Mouse (Mus musculus) kidney, embryonic 16.5 days (tissue): ENCODE measurements around the gene Tada2a. TPM values are rescaled to one million over a fixed set of nuclear protein-coding genes. Genes with fewer than 3 reads are reported as not detected.

Experiments
- ATAC-seq: fragments of 200-750 bp; cut with Nextera tagmentation; 2 replicates; pipeline ENCODE4 v1.8.0; 2017; ENCODE audit warnings: moderate TSS enrichment; ENCODE audit not compliant: low FRiP score, low TSS enrichment
- H3K27ac ChIP-seq: fragments of 300-500 bp; sonication (generic); 2 replicates; pipeline ENCODE4 v1.5.1; 2014; ENCODE audit warnings: low read length
- H3K27me3 ChIP-seq: fragments of 300-500 bp; sonication (generic); 2 replicates; pipeline ENCODE4 v1.6.1; 2014; ENCODE audit warnings: low read length, control low read depth, mixed read lengths; ENCODE audit not compliant: insufficient read depth
- H3K36me3 ChIP-seq: fragments of 300-500 bp; sonication (generic); 2 replicates; pipeline ENCODE4 v1.6.1; 2014; ENCODE audit warnings: low read length, control low read depth, mixed read lengths; ENCODE audit not compliant: insufficient read depth
- H3K4me1 ChIP-seq: fragments of 300-500 bp; sonication (generic); 2 replicates; pipeline ENCODE4 v1.6.1; 2014; ENCODE audit warnings: low read length, control low read depth, mixed read lengths; ENCODE audit not compliant: insufficient read depth
- H3K4me2 ChIP-seq: fragments of 300-500 bp; sonication (generic); replicated peaks from 2 replicates; pipeline ENCODE4 v1.6.1; 2014; ENCODE audit warnings: low read depth, low read length
- H3K4me3 ChIP-seq: fragments of 300-500 bp; sonication (generic); 2 replicates; pipeline ENCODE4 v1.5.1; 2014; ENCODE audit warnings: mild to moderate bottlenecking, low read length
- H3K9ac ChIP-seq: fragments of 300-500 bp; sonication (generic); replicated peaks from 2 replicates; pipeline ENCODE4 v1.6.1; 2014; ENCODE audit warnings: low read length
- H3K9me3 ChIP-seq: fragments of 300-500 bp; sonication (generic); 2 replicates; pipeline ENCODE4 v1.6.1; 2016; ENCODE audit warnings: low read length, control low read depth
- WGBS: fragments of 180-500 bp; shearing (Covaris S2); extraction: QIAGEN DNeasy Blood & Tissue Kit; methylation state at CpG from one replicate; pipeline ENCODE4 v1.1.7; 2014; 5-methylcytosine and 5-hydroxymethylcytosine counted together
- polyA plus RNA-seq: library from polyadenylated mRNA; unstranded; fragments of >200 nt; fragmentation: Nextera tagmentation; extraction: Ambion mirVana; gene quantifications from 2 replicates; pipeline ENCODE4 v1.2.1, GENCODE M21; 2015

Gene Tada2a
- polyA plus RNA-seq, 1 experiment from 2014 or later = 34.1 TPM

GRCm38 (mm10) chr11:84079887-84080286 lies 49.5 kb downstream of the Tada2a start:
- H3K9me3 ChIP-seq = no peaks in the 10 kb centered on the region
- no peak overlapping the region for H3K4me3 ChIP-seq
- ATAC-seq = no peak
- H3K4me2 ChIP-seq = no peak overlapping the region
- peaks cover 28% of the 10 kb centered on the region; the same call in 1 of the 2 replicates for H3K36me3 ChIP-seq
- H3K4me1 ChIP-seq = peaks cover 9% of the 10 kb centered on the region; the same call in 1 of the 2 replicates
- no peak overlapping the region for H3K9ac ChIP-seq
- peak overlapping the region; percentile 78 for H3K27ac ChIP-seq
- 85% methylated on average over 4 of the region's 4 CpGs for WGBS
- no peaks in the 10 kb centered on the region for H3K27me3 ChIP-seq

GRCm38 (mm10) chr11:84079361-84079760 lies 50.0 kb downstream of the Tada2a start:
- H3K4me1 ChIP-seq = peaks cover 14% of the 10 kb centered on the region
- 82% methylated on average over 11 of the region's 11 CpGs for WGBS
- H3K4me3 ChIP-seq = no peak overlapping the region
- no peaks in the 10 kb centered on the region for H3K9me3 ChIP-seq
- peak overlapping the region; percentile 78 for H3K27ac ChIP-seq
- peaks cover 24% of the 10 kb centered on the region; the same call in 1 of the 2 replicates for H3K36me3 ChIP-seq
- peak; percentile 73; the same call in 1 of the 2 replicates for ATAC-seq
- no peak overlapping the region for H3K4me2 ChIP-seq
- H3K27me3 ChIP-seq = no peaks in the 10 kb centered on the region
- H3K9ac ChIP-seq = no peak overlapping the region

DNA sequence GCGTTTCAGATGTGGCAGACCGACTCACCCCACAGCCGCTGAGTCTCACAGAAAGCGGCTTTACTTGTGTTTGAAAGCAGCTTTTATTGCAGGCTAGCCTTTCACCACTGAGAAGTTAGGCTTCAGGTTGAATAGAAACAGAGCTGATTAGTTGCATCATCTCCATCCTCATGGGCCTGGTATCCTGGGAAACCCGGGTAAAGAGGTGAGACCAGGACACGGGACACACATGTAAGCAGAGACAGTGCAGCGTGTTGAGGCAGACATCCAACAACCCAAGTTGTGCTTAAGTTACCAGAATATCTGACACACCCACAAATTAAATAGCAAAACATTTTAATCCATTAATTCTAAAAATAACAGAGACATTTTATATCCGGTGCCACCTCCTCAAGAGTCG lies 50.8 kb downstream of the Tada2a start:
- H3K27me3 ChIP-seq = no peaks in the 10 kb centered on the region
- H3K36me3 ChIP-seq = peaks cover 24% of the 10 kb centered on the region; the same call in 1 of the 2 replicates
- no peak for ATAC-seq
- H3K4me2 ChIP-seq = no peak overlapping the region
- H3K4me3 ChIP-seq = no peak overlapping the region
- H3K9me3 ChIP-seq = no peaks in the 10 kb centered on the region
- WGBS = 89% methylated on average over 9 of the region's 9 CpGs
- H3K9ac ChIP-seq = no peak overlapping the region
- peaks cover 20% of the 10 kb centered on the region for H3K4me1 ChIP-seq
- peak overlapping the region; percentile 78 for H3K27ac ChIP-seq

DNA sequence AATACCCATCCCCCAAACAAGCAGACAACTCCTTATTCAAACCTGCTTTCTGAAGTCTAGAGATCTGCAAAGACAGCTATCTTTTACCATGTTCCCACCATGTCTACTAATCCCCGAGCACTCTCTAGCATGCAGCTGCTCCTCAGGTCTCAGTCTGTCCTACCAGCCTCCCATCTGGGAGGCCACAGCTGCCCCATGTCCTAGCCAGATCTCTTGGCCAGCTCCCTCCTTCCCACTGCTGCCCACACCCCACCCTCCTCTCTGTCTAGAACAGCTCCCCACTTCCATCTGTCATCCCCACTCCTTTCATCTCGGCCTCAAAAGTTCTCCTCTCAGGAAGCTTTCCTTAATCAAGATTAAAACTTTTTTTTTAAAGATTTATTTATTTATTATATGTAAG lies 52.4 kb downstream of the Tada2a start:
- ATAC-seq = no peak

GRCm38 (mm10) chr11:84073816-84074764 lies 55.3 kb downstream of the Tada2a start:
- H3K27me3 ChIP-seq = no peaks in the 10 kb centered on the region
- no peak overlapping the region for H3K4me3 ChIP-seq
- H3K27ac ChIP-seq = peak overlapping the region; percentile 92
- peak overlapping the region; percentile 16; the same call in 1 of the 2 replicates for H3K4me2 ChIP-seq
- 50% methylated on average over 7 of the region's 7 CpGs for WGBS
- peaks cover 24% of the 10 kb centered on the region for H3K4me1 ChIP-seq
- H3K9me3 ChIP-seq = no peaks in the 10 kb centered on the region
- peaks cover 7% of the 10 kb centered on the region; the same call in 1 of the 2 replicates for H3K36me3 ChIP-seq
- peak; percentile 69; the same call in 1 of the 2 replicates for ATAC-seq
- no peak overlapping the region for H3K9ac ChIP-seq

More for the DNA sequence above, 52.4 kb downstream of the Tada2a start:
- Histone ChIP-seq H3K4me2 (no peak overlapping the region), H3K36me3 (peaks cover 17% of the 10 kb centered on the region; the same call in 1 of the 2 replicates), H3K27ac (no peak overlapping the region), H3K4me3 (no peak overlapping the region), H3K9ac (no peak overlapping the region), H3K9me3 (no peaks in the 10 kb centered on the region), H3K4me1 (peaks cover 29% of the 10 kb centered on the region), H3K27me3 (no peaks in the 10 kb centered on the region)
- 81% methylated on average over 2 of the region's 2 CpGs for WGBS

DNA sequence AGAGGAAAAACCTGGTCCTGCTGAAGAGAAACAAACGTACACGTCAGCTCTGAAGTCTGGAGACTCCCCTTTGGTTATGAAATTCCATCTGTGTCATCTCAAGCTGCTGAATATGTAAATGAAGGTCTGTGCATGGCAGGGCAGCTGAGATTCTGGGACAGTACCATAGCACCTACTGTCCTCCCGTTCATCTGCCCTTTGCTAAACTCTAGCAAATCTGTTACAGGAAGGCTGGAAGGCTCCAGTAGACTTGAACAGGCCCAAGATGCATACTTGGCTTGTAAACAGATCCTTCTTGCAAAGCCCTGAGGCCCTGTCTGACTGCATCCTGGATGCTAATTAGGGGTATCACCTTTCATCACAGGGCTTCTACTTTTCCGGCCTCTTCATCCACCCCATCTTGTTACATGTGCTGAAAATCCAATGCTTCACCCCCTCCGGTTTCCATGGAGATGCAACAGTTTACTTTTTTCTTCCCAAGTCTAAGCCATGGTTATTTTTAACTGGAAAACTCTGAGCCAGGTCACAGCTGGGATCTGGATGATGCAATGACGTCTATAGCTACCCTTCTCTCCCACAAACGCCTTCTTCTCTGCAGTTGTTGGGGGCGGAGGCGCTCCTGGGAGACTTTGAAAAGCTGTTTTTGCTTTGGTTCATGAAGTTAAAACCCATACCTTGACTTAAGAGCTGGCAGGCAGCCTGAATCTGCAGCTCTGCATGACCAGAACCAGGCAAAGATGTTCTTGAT lies 56.3 kb downstream of the Tada2a start:
- no peak overlapping the region for H3K9ac ChIP-seq
- peaks cover 24% of the 10 kb centered on the region for H3K4me1 ChIP-seq
- no peak overlapping the region for H3K4me3 ChIP-seq
- no peaks in the 10 kb centered on the region; the same call in 1 of the 2 replicates for H3K36me3 ChIP-seq
- 33% methylated on average over 9 of the region's 9 CpGs for WGBS
- H3K4me2 ChIP-seq = peak overlapping the region; percentile 16; the same call in 1 of the 2 replicates
- peak overlapping the region; percentile 92 for H3K27ac ChIP-seq
- ATAC-seq = no peak
- no peaks in the 10 kb centered on the region for H3K9me3 ChIP-seq
- no peaks in the 10 kb centered on the region for H3K27me3 ChIP-seq

DNA sequence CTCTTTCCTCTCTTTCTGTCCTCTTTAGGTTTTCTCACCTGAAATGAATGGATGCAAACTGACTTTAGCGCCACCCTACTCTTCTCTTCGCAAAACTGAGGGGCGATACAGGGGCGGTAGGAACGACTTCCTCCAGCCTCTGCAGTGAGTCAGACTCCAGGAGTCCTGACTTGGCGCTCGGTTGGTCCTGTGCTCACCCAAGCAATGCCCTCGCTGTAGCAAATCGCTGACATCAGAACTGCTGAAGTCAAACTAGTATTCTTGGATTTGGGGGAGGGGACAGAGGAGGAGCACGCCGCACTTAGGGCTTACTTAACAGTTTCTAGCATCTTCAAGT lies 60.4 kb downstream of the Tada2a start, which contains the start of gene Dusp14:
Gene Dusp14 (minus strand): TSS at position 228 of the 337 bp plus-strand sequence.
- Histone ChIP-seq H3K27ac (peak within 1 kb of the TSS; percentile 53), H3K4me3 (peak within 1 kb of the TSS; percentile 70), H3K4me2 (peak within 1 kb of the TSS; percentile 91), H3K27me3 (peaks cover 10% of the 10 kb centered on the region; the same call in 1 of the 2 replicates), H3K9ac (peak within 1 kb of the TSS; percentile 81), H3K9me3 (no peaks in the 10 kb centered on the region), H3K4me1 (peaks cover 35% of the 10 kb centered on the region), H3K36me3 (no peaks in the 10 kb centered on the region)
- 6% methylated on average over 11 of the region's 11 CpGs for WGBS
- peak; percentile 72 for ATAC-seq

GRCm38 (mm10) chr11:84068191-84069033 lies 61.0 kb downstream of the Tada2a start:
- WGBS = 2% methylated on average over 57 of the region's 63 CpGs
- Histone ChIP-seq H3K9ac (peak overlapping the region; percentile 81), H3K4me3 (peak overlapping the region; percentile 70), H3K9me3 (no peaks in the 10 kb centered on the region), H3K27ac (peak overlapping the region; percentile 53), H3K36me3 (no peaks in the 10 kb centered on the region), H3K4me2 (peak overlapping the region; percentile 91), H3K4me1 (peaks cover 31% of the 10 kb centered on the region), H3K27me3 (peaks cover 10% of the 10 kb centered on the region; the same call in 1 of the 2 replicates)
- ATAC-seq = peak; percentile 49; the same call in 1 of the 2 replicates
